Mouse (Mus musculus) kidney, adult 2 months (tissue): Measurements from ENCODE around the gene Gm136.

Experiments
- CTCF ChIP-seq: fragments of 200-500 bp; conservative IDR thresholded peaks from 2 replicates; pipeline ENCODE4 v1.5.1; 2011; ENCODE audit warnings: low read depth, mild to moderate bottlenecking, control low read depth, low read length, moderate library complexity, mixed read lengths; ENCODE audit not compliant: insufficient read depth, insufficient read length
- POLR2A ChIP-seq: fragments of 200-500 bp; IDR thresholded peaks from one replicate; pipeline ENCODE4 v1.6.1; 2011; ENCODE audit warnings: low read depth, low read length, control low read depth

DNA sequence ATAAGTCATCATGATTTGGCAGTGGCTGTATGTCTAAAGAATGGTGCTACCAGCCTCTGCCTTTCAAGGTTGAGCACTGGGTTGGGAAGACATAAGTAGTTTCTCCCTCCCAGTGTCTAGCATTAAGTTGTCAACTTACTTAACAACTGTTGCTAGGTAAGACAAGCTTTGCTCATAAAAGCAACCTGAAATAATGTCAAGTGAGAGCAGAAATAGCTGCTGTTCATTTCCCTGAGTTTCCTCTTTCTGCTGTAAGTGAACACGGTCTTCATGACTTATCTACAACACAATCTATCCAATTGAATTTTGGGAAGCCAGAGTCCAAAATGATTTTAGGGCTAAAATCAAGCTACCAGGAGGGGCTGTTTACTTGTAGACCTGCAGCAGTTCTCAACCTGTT lies at the start of gene Gm136:
- no peak for TF ChIP-seq POLR2A
- TF ChIP-seq CTCF: no peak
